Mouse (Mus musculus) forebrain, postnatal 0 days (tissue): ENCODE measurements at regions not wholly inside any gene's neighbourhood (a gene's known extent, or its start where the extent isn't known, plus 50 kb on each side); places are given as distances from the start of the nearest gene placed in this dataset.

ENCODE experiments used
- ATAC-seq: fragments of 200-750 bp; cut with Nextera tagmentation; 2 replicates; pipeline ENCODE4 v1.8.0; 2017; ENCODE audit warnings: mild to moderate bottlenecking, moderate library complexity
- DNase-seq: peaks from one replicate; pipeline ENCODE4 v3.0.0-alpha.2; 2015
- H3K27ac ChIP-seq: fragments of 300-500 bp; sonication (generic); 2 replicates; pipeline ENCODE4 v1.5.1; 2014; ENCODE audit warnings: low read depth, mild to moderate bottlenecking, antibody characterized with exemption, low read length, moderate library complexity, mixed read lengths
- H3K27me3 ChIP-seq: fragments of 300-500 bp; sonication (generic); 2 replicates; pipeline ENCODE4 v1.6.1; 2014; ENCODE audit warnings: mild to moderate bottlenecking, low read length, mixed read lengths; ENCODE audit not compliant: insufficient read depth
- H3K36me3 ChIP-seq: fragments of 300-500 bp; sonication (generic); 2 replicates; pipeline ENCODE4 v1.6.1; 2014; ENCODE audit warnings: mild to moderate bottlenecking, moderate library complexity; ENCODE audit not compliant: insufficient read depth
- H3K4me1 ChIP-seq: fragments of 300-500 bp; sonication (generic); 2 replicates; pipeline ENCODE4 v1.6.1; 2014; ENCODE audit warnings: antibody characterized with exemption; ENCODE audit not compliant: insufficient read depth
- H3K4me2 ChIP-seq: fragments of 300-500 bp; sonication (generic); 2 replicates; pipeline ENCODE4 v1.6.1; 2014; ENCODE audit warnings: low read depth, mild to moderate bottlenecking, moderate library complexity
- H3K4me3 ChIP-seq: fragments of 300-500 bp; sonication (generic); 2 replicates; pipeline ENCODE4 v1.5.1; 2014; ENCODE audit warnings: low read depth, low read length, mixed read lengths
- H3K9ac ChIP-seq: fragments of 300-500 bp; sonication (generic); 2 replicates; pipeline ENCODE4 v1.6.1; 2014; ENCODE audit warnings: mild to moderate bottlenecking
- H3K9me3 ChIP-seq: fragments of 300-500 bp; sonication (generic); 2 replicates; pipeline ENCODE4 v1.6.1; 2016; ENCODE audit warnings: low read length
- CTCF ChIP-seq: sonication (generic); IDR thresholded peaks from 2 replicates; pipeline ENCODE4 v1.5.1; 2016; ENCODE audit warnings: antibody characterized with exemption, control low read depth, low read depth
- WGBS: fragments of 180-500 bp; shearing (Covaris S2); extraction: QIAGEN DNeasy Blood & Tissue Kit; methylation state at CpG from one replicate; pipeline ENCODE4 v1.1.7; 2014; 5-methylcytosine and 5-hydroxymethylcytosine counted together

DNA sequence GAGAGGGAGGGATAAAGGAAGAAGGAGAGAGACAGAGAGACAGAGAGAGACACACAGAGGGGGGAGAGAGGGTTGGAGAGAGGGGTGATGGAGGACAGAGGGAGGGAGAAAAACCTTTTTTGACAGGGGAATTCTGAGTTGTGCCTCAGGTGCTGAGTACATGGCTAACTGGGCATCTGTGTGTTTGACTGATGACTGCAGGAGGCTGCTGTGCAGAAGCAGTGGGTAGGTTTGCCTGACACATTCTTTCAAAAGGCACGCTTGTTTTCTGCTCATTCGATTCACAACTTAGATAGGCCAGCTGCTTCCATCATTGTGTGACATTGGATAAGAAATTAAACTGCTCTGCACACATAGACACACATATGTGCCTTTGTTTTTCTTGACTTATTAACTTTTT lies 150.7 kb upstream of the Rgmb start:
- WGBS: 26% methylated on average over 2 of the region's 2 CpGs
- no peaks in the 10 kb centered on the region for H3K36me3 ChIP-seq
- no peak for DNase-seq
- no peaks in the 10 kb centered on the region for H3K27me3 ChIP-seq
- H3K27ac ChIP-seq: no peak overlapping the region
- no peaks in the 10 kb centered on the region for H3K9me3 ChIP-seq
- ATAC-seq: no peak
- no peak overlapping the region for H3K9ac ChIP-seq
- H3K4me1 ChIP-seq: peaks cover 3% of the 10 kb centered on the region
- H3K4me3 ChIP-seq: no peak overlapping the region
- no peak for TF ChIP-seq CTCF
- no peak overlapping the region for H3K4me2 ChIP-seq

DNA sequence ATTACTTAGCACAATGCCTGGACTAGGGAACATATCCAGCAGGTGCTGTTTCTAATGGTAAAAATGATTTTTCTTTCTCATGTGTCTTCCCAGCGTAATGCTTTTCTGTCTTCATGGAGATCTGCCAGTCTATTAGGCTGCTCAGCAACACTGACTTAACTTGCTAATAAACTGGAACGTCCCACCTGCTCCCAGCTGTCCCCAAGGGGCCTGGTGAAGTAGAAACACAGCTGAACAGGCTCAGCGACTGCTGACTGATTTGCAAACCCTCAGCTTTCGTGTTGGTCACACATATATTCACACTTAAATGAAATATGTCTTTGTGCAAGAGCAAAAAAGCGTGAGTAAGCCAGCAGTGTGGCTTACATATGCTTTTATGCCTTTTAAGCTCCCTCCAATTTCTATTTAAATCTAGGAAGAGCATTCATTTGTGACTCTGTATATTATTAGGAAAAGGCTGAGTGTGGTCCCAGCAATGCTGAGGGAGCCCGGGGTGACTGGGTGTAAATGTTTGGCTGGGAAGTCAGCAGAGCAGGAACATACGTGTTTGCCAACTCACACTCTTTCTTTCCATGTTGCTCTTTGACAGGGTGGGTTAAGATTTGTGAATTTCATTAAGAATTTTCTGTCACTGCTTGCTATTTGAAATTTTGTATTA lies 146.7 kb upstream of the Rgmb start:
- no peak for TF ChIP-seq CTCF

DNA sequence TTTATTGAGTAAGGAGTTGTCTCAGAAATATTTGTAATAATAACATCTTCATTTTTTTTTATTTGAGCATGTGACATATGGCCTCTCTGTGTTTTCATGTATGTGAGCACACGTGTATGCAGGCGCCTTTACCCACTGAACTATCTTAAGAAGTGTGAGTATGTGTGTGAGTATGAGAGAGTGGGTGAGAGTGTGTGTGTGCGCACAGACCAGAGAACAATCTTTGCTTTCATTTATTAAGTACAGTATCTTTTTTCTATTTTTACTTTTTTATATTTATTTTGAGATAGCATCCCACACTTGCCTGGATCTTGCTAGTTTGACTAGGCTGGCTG lies 140.5 kb upstream of the Rgmb start:
- Histone ChIP-seq H3K27ac (no peak overlapping the region), H3K4me1 (no peaks in the 10 kb centered on the region), H3K9me3 (no peaks in the 10 kb centered on the region), H3K4me2 (no peak overlapping the region), H3K36me3 (no peaks in the 10 kb centered on the region), H3K27me3 (no peaks in the 10 kb centered on the region), H3K9ac (no peak overlapping the region), H3K4me3 (no peak overlapping the region)
- ATAC-seq (no peak), DNase-seq (no peak)
- TF ChIP-seq CTCF: no peak
- 94% methylated on average over 3 of the region's 3 CpGs for WGBS

More for the DNA sequence above, 146.7 kb upstream of the Rgmb start:
- WGBS: 17% methylated on average over 7 of the region's 7 CpGs
- Histone ChIP-seq H3K27me3 (no peaks in the 10 kb centered on the region), H3K9me3 (no peaks in the 10 kb centered on the region), H3K4me2 (no peak overlapping the region), H3K27ac (peak overlapping the region; percentile 59; the same call in 1 of the 2 replicates), H3K9ac (no peak overlapping the region), H3K4me1 (peaks cover 3% of the 10 kb centered on the region), H3K36me3 (no peaks in the 10 kb centered on the region), H3K4me3 (no peak overlapping the region)
- ATAC-seq: peak; percentile 81
- DNase-seq: peak; percentile 57

DNA sequence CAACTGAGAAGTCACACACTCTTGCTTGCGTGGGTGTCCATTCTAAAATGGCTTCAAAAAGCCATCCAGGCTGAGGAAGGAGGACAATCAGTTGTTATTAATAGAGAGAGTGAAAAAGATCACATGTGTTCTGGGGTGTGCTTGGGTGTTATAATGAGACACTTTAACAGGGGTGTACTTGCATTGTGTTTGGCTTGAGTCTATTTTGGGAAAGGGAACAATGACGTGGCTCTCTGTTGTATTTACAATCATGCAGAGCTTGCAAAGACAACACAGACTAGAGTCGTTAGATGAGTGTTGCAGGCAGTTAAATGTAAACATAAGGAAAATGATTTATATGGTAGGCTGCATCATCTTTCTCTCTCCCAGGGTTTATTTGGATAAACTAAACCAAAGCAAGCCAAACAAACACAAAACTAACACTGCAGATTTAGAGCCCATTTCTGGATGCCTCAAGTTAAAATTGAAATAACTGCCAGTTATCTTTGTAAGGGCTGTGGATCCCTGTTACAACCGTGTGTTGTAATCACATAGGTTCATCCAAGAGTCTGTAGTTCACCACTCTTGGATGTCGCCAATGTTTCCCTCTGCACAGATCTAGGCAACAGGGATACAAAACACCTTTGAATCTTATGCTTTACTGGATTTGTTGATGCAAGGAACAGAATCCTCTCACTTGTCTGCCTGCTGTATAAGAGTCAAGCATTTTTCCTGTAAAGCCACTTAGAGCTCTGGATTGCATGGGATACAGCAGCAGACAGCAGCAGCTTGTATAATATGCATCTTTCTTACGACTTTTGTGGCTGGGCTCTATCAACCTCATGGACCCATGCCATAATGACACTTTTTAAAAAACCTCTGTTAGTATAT lies 139.9 kb upstream of the Rgmb start:
- no peaks in the 10 kb centered on the region for H3K27me3 ChIP-seq
- TF ChIP-seq CTCF: no peak
- no peak for DNase-seq
- no peak overlapping the region for H3K4me2 ChIP-seq
- WGBS: 65% methylated on average over 6 of the region's 6 CpGs
- H3K9me3 ChIP-seq: no peaks in the 10 kb centered on the region
- no peak overlapping the region for H3K27ac ChIP-seq
- no peak overlapping the region for H3K4me3 ChIP-seq
- H3K36me3 ChIP-seq: no peaks in the 10 kb centered on the region
- H3K4me1 ChIP-seq: no peaks in the 10 kb centered on the region
- no peak for ATAC-seq
- no peak overlapping the region for H3K9ac ChIP-seq

DNA sequence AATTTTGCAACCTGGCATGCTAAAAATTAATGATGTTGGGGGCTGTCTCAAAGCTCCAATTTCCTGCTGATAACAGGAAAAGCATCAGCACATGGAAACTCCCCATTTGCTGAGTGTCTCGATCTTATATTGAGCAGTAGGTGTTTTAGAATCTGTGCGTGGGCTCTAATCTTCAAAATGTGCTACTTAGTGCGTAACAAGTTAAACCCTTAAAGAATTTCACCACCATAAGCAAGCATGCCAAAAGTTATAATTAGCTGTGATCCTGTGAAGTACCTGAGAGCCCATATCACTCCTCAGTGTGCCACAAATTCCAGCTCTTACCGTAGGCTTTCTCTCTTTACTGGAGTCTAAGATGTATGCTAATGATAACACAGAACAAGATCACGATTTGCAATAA lies 137.5 kb upstream of the Rgmb start:
- TF ChIP-seq CTCF: no peak
- Histone ChIP-seq H3K4me3 (no peak overlapping the region), H3K9ac (no peak overlapping the region), H3K27me3 (no peaks in the 10 kb centered on the region), H3K9me3 (no peaks in the 10 kb centered on the region), H3K4me2 (no peak overlapping the region), H3K27ac (no peak overlapping the region), H3K4me1 (no peaks in the 10 kb centered on the region), H3K36me3 (no peaks in the 10 kb centered on the region)
- ATAC-seq (no peak), DNase-seq (no peak)
- WGBS: 80% methylated on average over 5 of the region's 5 CpGs

- no peaks in the 10 kb centered on the region for H3K9me3 ChIP-seq
- H3K4me1 ChIP-seq: no peaks in the 10 kb centered on the region; the same call in 1 of the 2 replicates
- H3K27ac ChIP-seq: no peak overlapping the region
- 79% methylated on average over 2 of the region's 2 CpGs for WGBS
- H3K4me3 ChIP-seq: no peak overlapping the region
- DNase-seq: no peak
- no peak for TF ChIP-seq CTCF
- no peaks in the 10 kb centered on the region for H3K36me3 ChIP-seq
- H3K9ac ChIP-seq: no peak overlapping the region
- no peaks in the 10 kb centered on the region for H3K27me3 ChIP-seq
- no peak overlapping the region for H3K4me2 ChIP-seq
- no peak for ATAC-seq
Observed at GRCm38 (mm10) chr17:15955656-15956055, 124.8 kb upstream of the Rgmb start.

GRCm38 (mm10) chr17:15951641-15952040 lies 120.8 kb upstream of the Rgmb start:
- DNase-seq: peak; percentile 16

More at GRCm38 (mm10) chr17:15951641-15952040, 120.8 kb upstream of the Rgmb start:
- Histone ChIP-seq H3K4me1 (no peaks in the 10 kb centered on the region; the same call in 1 of the 2 replicates), H3K27ac (no peak overlapping the region), H3K4me2 (no peak overlapping the region), H3K4me3 (no peak overlapping the region), H3K9me3 (no peaks in the 10 kb centered on the region), H3K9ac (no peak overlapping the region), H3K27me3 (no peaks in the 10 kb centered on the region), H3K36me3 (no peaks in the 10 kb centered on the region)
- WGBS: 43% methylated on average over 3 of the region's 3 CpGs
- no peak for TF ChIP-seq CTCF
- ATAC-seq: peak; percentile 91; the same call in 1 of the 2 replicates
